Mouse (Mus musculus): ENCODE measurements around the gene Pygo2. TPM values are rescaled to one million over a fixed set of nuclear protein-coding genes. Genes with fewer than 3 reads are reported as not detected.

The Pygo2 gene
- polyA plus RNA-seq, 1 experiment = 26.2 TPM

GRCm38 (mm10) chr3:89388901-89389740, 40.9 kb upstream of the Pygo2 start:
- Histone ChIP-seq H3K36me3 (ENCODE audit: control insufficient read depth, insufficient read depth, low read length) (no peaks in the 10 kb centered on the region), H3K27ac (ENCODE audit: insufficient read depth, low read depth, low read length) (no peak overlapping the region), H3K4me3 (ENCODE audit: insufficient read depth, low read depth, low read length) (no peak overlapping the region), H3K4me1 (ENCODE audit: control insufficient read depth, insufficient read depth, low read length) (peaks cover 35% of the 10 kb centered on the region), H3K27me3 (replicated peaks; ENCODE audit: control insufficient read depth, insufficient read depth, low read length) (no peaks in the 10 kb centered on the region)
- DNase-seq = peak; percentile 47
- TF ChIP-seq POLR2A (IDR thresholded peaks at IDR 0.05; ENCODE audit: low read depth, low read length) (no peak), CTCF (conservative IDR thresholded peaks at IDR 0.05; ENCODE audit: insufficient read depth, insufficient read length, low read depth, low read length) (no peak)
- WGBS = 54% methylated on average over 6 of the region's 6 CpGs

- DNase-seq = peak; percentile 56
- peaks cover 35% of the 10 kb centered on the region for H3K4me1 ChIP-seq (ENCODE audit: control insufficient read depth, insufficient read depth, low read length)
- H3K36me3 ChIP-seq (ENCODE audit: control insufficient read depth, insufficient read depth, low read length) = no peaks in the 10 kb centered on the region
- 4% methylated on average over 5 of the region's 5 CpGs for WGBS
- TF ChIP-seq CTCF (conservative IDR thresholded peaks at IDR 0.05; ENCODE audit: insufficient read depth, insufficient read length, low read depth, low read length) (no peak), POLR2A (IDR thresholded peaks at IDR 0.05; ENCODE audit: low read depth, low read length) (no peak)
- H3K27ac ChIP-seq (ENCODE audit: insufficient read depth, low read depth, low read length) = peak overlapping the region; percentile 2; the same call in 1 of the 2 replicates
- H3K4me3 ChIP-seq (ENCODE audit: insufficient read depth, low read depth, low read length) = no peak overlapping the region
- no peaks in the 10 kb centered on the region for H3K27me3 ChIP-seq (replicated peaks; ENCODE audit: control insufficient read depth, insufficient read depth, low read length)
Measured at GRCm38 (mm10) chr3:89390111-89390515, 39.9 kb upstream of the Pygo2 start.

- peak; percentile 47 for DNase-seq
- H3K4me3 ChIP-seq (ENCODE audit: insufficient read depth, low read depth, low read length) = peak overlapping the region; percentile 83
- H3K27me3 ChIP-seq (replicated peaks; ENCODE audit: control insufficient read depth, insufficient read depth, low read length) = no peaks in the 10 kb centered on the region
- H3K36me3 ChIP-seq (ENCODE audit: control insufficient read depth, insufficient read depth, low read length) = no peaks in the 10 kb centered on the region
- TF ChIP-seq CTCF (conservative IDR thresholded peaks at IDR 0.05; ENCODE audit: insufficient read depth, insufficient read length, low read depth, low read length) (no peak), POLR2A (IDR thresholded peaks at IDR 0.05; ENCODE audit: low read depth, low read length) (no peak)
- H3K27ac ChIP-seq (ENCODE audit: insufficient read depth, low read depth, low read length) = peak overlapping the region; percentile 78
- WGBS = 13% methylated on average over 19 of the region's 19 CpGs
- H3K4me1 ChIP-seq (ENCODE audit: control insufficient read depth, insufficient read depth, low read length) = peaks cover 35% of the 10 kb centered on the region
Measured at GRCm38 (mm10) chr3:89390699-89391662, 39.0 kb upstream of the Pygo2 start.

- H3K4me3 ChIP-seq (ENCODE audit: insufficient read depth, low read depth, low read length) = peak overlapping the region; percentile 83
- H3K36me3 ChIP-seq (ENCODE audit: control insufficient read depth, insufficient read depth, low read length) = no peaks in the 10 kb centered on the region
- TF ChIP-seq POLR2A (IDR thresholded peaks at IDR 0.05; ENCODE audit: low read depth, low read length) (no peak), CTCF (conservative IDR thresholded peaks at IDR 0.05; ENCODE audit: insufficient read depth, insufficient read length, low read depth, low read length) (no peak)
- H3K27ac ChIP-seq (ENCODE audit: insufficient read depth, low read depth, low read length) = peak overlapping the region; percentile 97
- WGBS = 1% methylated on average over 50 of the region's 56 CpGs
- H3K27me3 ChIP-seq (replicated peaks; ENCODE audit: control insufficient read depth, insufficient read depth, low read length) = no peaks in the 10 kb centered on the region
- H3K4me1 ChIP-seq (ENCODE audit: control insufficient read depth, insufficient read depth, low read length) = peaks cover 39% of the 10 kb centered on the region
- peak; percentile 86 for DNase-seq
Measured at GRCm38 (mm10) chr3:89391663-89392511, 38.1 kb upstream of the Pygo2 start.

GRCm38 (mm10) chr3:89392871-89393311, 37.1 kb upstream of the Pygo2 start:
- DNase-seq = peak; percentile 65
- TF ChIP-seq CTCF (conservative IDR thresholded peaks at IDR 0.05; ENCODE audit: insufficient read depth, insufficient read length, low read depth, low read length) (no peak), POLR2A (IDR thresholded peaks at IDR 0.05; ENCODE audit: low read depth, low read length) (no peak)

GRCm38 (mm10) chr3:89393605-89394004, 36.4 kb upstream of the Pygo2 start:
- no peaks in the 10 kb centered on the region for H3K27me3 ChIP-seq (replicated peaks; ENCODE audit: control insufficient read depth, insufficient read depth, low read length)
- peaks cover 29% of the 10 kb centered on the region for H3K4me1 ChIP-seq (ENCODE audit: control insufficient read depth, insufficient read depth, low read length)
- no peaks in the 10 kb centered on the region for H3K36me3 ChIP-seq (ENCODE audit: control insufficient read depth, insufficient read depth, low read length)
- under 1% methylated on average over 15 of the region's 15 CpGs for WGBS
- peak; percentile 99 for DNase-seq
- peak overlapping the region; percentile 97 for H3K27ac ChIP-seq (ENCODE audit: insufficient read depth, low read depth, low read length)
- H3K4me3 ChIP-seq (ENCODE audit: insufficient read depth, low read depth, low read length) = peak overlapping the region; percentile 70
- TF ChIP-seq CTCF (conservative IDR thresholded peaks at IDR 0.05; ENCODE audit: insufficient read depth, insufficient read length, low read depth, low read length) (no peak), POLR2A (IDR thresholded peaks at IDR 0.05; ENCODE audit: low read depth, low read length) (peak; percentile 64)

More at GRCm38 (mm10) chr3:89392871-89393311, 37.1 kb upstream of the Pygo2 start:
- Histone ChIP-seq H3K27ac (ENCODE audit: insufficient read depth, low read depth, low read length) (peak overlapping the region; percentile 92), H3K36me3 (ENCODE audit: control insufficient read depth, insufficient read depth, low read length) (no peaks in the 10 kb centered on the region), H3K4me1 (ENCODE audit: control insufficient read depth, insufficient read depth, low read length) (peaks cover 36% of the 10 kb centered on the region), H3K4me3 (ENCODE audit: insufficient read depth, low read depth, low read length) (peak overlapping the region; percentile 83), H3K27me3 (replicated peaks; ENCODE audit: control insufficient read depth, insufficient read depth, low read length) (no peaks in the 10 kb centered on the region)
- WGBS = under 1% methylated on average over 18 of the region's 24 CpGs
